Mouse (Mus musculus): ENCODE data around the gene Gm11541. TPM values are rescaled to one million over a fixed set of nuclear protein-coding genes. Genes with fewer than 3 reads are reported as not detected.

The Gm11541 gene
- polyA plus RNA-seq, 1 experiment from 2014 or later: not detected

DNA sequence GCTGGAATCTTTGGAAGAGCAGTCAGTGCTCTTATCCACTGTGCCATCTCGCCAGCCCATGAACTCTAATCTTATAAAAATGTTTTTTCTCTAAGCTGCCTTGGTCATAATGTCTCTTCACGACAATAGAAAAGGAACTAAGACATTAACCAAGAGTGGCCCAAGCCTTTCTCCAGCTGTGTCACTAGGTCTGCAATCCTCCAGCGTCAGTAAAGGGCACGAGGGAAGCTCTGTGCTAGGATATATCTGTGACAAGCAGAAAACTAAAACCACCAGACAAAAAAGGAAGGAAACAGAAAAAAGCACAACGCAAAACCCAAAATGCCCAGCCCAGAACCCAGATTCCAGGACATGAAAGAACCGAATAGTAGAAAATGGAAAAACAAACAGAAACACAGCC lies 17.1 kb downstream of the Gm11541 start:
- Histone ChIP-seq H3K36me3 (replicated peaks) (no peaks in the 10 kb centered on the region), H3K9me3 (no peaks in the 10 kb centered on the region), H3K4me1 (peaks cover 6% of the 10 kb centered on the region; the same call in 1 of the 2 replicates), H3K4me3 (no peak overlapping the region), H3K27me3 (replicated peaks; ENCODE audit: low read depth, poor library complexity, severe bottlenecking) (no peaks in the 10 kb centered on the region), H3K27ac (replicated peaks) (no peak overlapping the region)
- 85% methylated on average over 6 of the region's 6 CpGs for WGBS
- no peak for DNase-seq (ENCODE audit: low spot score)

DNA sequence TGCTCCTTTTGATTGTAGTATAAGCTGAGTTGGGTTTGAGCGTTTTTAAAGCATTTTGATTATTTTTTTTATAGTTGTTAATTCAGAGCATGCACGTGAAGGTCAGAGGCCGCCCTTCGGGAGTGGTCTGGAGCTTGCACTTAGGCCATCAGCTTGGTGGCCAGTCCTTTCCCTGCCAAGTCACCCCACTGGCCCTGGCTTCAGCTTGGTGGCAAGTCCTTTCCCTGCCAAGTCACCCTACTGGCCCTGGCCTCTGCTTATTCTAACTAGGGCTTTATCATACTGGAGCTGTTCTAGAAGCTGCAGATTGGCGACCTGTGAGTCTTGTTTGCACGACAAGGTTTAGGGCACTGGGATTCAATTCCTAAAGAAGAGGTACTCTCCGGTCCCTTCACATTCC lies 21.9 kb downstream of the Gm11541 start:
- Histone ChIP-seq H3K4me1 (peaks cover 15% of the 10 kb centered on the region), H3K4me3 (no peak overlapping the region), H3K9me3 (no peaks in the 10 kb centered on the region), H3K36me3 (replicated peaks) (no peaks in the 10 kb centered on the region), H3K27ac (replicated peaks) (no peak overlapping the region), H3K27me3 (replicated peaks; ENCODE audit: low read depth, poor library complexity, severe bottlenecking) (no peaks in the 10 kb centered on the region)
- no peak for DNase-seq (ENCODE audit: low spot score)
- WGBS: 80% methylated on average over 7 of the region's 7 CpGs

DNA sequence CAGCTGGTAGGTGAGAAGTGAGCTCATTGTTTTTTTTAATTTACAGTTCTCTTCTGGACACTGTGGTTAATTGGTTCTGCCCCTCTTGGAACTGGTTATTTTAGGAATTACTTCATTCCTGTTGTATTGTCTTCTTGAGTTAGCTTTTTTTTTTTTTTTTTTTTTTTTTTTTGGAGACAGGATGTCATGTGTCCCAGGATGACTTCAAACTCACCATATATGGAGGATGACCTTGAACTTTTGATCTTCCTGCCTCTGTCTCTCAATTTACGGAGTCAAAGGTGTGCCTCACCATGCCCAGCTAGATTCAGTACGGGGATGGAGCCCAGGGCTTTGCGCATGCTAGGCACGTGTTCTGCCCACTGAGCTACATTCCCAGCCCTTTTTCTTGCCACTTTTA lies 22.7 kb downstream of the Gm11541 start:
- no peak for DNase-seq (ENCODE audit: low spot score)
- WGBS: 77% methylated on average over 4 of the region's 4 CpGs
- Histone ChIP-seq H3K4me1 (peaks cover 22% of the 10 kb centered on the region), H3K9me3 (no peaks in the 10 kb centered on the region), H3K27me3 (replicated peaks; ENCODE audit: low read depth, poor library complexity, severe bottlenecking) (no peaks in the 10 kb centered on the region), H3K4me3 (no peak overlapping the region), H3K27ac (replicated peaks) (no peak overlapping the region), H3K36me3 (replicated peaks) (no peaks in the 10 kb centered on the region)

DNA sequence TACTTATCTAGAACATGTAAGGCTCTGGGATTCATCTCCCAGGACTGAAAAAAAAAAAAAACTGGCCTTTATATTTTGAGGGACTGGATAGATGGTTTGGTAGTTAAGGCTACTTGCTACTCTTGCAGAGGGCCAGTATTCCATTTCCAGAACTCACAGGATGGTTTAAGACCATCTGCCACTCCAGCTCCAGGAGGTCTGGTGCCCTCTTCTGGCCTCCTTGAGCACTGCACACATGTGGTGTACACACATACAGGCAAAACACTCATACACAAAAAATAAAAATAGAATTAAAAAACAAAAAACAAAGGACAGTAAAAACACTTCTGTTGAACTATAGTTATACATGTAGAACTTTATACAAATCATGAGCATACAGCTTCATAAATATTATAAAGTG lies 23.7 kb downstream of the Gm11541 start:
- H3K27me3 ChIP-seq (replicated peaks; ENCODE audit: low read depth, poor library complexity, severe bottlenecking): no peaks in the 10 kb centered on the region
- H3K27ac ChIP-seq (replicated peaks): no peak overlapping the region
- DNase-seq (ENCODE audit: low spot score): no peak
- no peak overlapping the region for H3K4me3 ChIP-seq
- H3K9me3 ChIP-seq: no peaks in the 10 kb centered on the region
- H3K36me3 ChIP-seq (replicated peaks): no peaks in the 10 kb centered on the region
- H3K4me1 ChIP-seq: peaks cover 32% of the 10 kb centered on the region

DNA sequence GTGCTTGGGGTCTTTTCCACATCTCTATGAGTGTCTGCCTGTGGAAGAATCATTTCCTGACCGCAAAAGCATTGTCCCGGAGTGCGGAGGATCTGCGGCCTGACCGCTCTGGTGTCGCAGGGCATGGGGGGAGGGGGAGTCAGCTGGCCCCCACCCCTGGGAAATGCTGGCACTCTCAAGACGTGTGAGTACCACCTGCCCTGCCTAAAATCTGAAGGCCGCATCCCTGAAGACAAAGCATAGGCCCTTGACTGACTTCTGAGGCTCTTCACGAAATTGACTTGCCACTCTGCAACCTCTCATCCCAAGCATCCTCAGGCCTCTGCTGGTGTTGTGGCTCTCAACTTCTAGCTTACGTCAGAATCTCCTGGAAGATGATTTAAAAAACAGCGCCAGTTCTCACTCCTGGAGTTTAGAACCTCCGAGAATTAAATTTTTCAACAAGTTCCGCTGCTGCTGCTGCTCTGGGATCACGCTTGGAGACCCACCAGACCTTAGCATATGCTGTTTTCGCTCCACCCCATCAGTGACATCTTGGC lies 26.6 kb downstream of the Gm11541 start:
- H3K27ac ChIP-seq (replicated peaks): peak overlapping the region; percentile 98
- WGBS: 32% methylated on average over 15 of the region's 15 CpGs

DNA sequence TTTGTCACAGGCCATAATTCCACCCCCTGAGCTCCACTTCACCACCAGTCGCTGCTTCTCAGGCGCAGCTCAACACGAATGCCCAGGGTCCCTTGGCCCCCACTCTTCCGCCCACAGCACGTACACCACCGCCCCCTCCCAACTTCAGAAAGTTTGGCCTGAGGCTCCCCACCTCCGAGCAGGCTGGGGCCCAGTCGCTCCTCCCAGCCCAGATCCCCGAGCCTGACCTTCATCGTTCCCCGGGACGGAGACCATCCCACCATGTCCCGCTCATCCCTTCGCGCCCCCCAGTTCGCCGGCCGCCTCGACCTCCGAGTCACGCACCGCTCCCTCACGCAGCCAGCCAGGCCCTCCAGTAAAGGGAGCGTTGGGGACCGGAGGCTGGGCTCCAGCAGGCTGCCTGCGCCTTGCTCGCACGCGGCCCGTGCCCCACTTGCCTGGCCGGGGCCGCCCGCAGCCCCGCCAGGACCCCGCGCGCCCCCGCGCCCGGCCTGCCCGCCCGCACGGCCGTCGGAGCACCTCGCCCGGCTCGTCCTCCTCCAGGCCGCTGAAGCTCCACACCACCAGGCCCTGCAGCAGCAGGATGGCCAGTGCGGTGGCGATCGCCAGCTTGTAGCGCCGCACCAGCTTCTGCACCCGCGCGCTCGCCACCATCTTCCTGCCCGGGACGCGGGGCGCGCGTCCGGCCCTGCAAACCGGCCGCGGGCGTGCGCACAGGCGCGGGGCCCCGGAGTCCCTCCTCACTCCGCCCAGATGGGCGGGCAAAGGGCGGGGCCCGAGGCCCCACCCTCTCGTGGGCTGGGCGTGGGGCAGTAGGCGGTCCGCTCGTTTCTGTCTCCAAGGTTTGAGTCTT lies 27.3 kb downstream of the Gm11541 start, which contains the start of gene Xylt2:
Xylt2 (minus strand) TSS at position 762 of the 853 bp plus-strand sequence.
- no peaks in the 10 kb centered on the region for H3K27me3 ChIP-seq (replicated peaks; ENCODE audit: low read depth, poor library complexity, severe bottlenecking)
- H3K4me1 ChIP-seq: peaks cover 48% of the 10 kb centered on the region
- peaks cover 15% of the 10 kb centered on the region for H3K36me3 ChIP-seq (replicated peaks)
- under 1% methylated on average over 82 of the region's 82 CpGs for WGBS
- peak within 1 kb of the TSS; percentile 98 for H3K27ac ChIP-seq (replicated peaks)
- no peaks in the 10 kb centered on the region for H3K9me3 ChIP-seq
- peak within 1 kb of the TSS; percentile 95 for H3K4me3 ChIP-seq
- peak; percentile 96 for DNase-seq (ENCODE audit: low spot score)

More for the DNA sequence above, 26.6 kb downstream of the Gm11541 start:
- H3K27me3 ChIP-seq (replicated peaks; ENCODE audit: low read depth, poor library complexity, severe bottlenecking): no peaks in the 10 kb centered on the region
- peaks cover 45% of the 10 kb centered on the region for H3K4me1 ChIP-seq
- peaks cover 15% of the 10 kb centered on the region for H3K36me3 ChIP-seq (replicated peaks)
- DNase-seq (ENCODE audit: low spot score): no peak
- peak overlapping the region; percentile 95 for H3K4me3 ChIP-seq
- no peaks in the 10 kb centered on the region for H3K9me3 ChIP-seq

DNA sequence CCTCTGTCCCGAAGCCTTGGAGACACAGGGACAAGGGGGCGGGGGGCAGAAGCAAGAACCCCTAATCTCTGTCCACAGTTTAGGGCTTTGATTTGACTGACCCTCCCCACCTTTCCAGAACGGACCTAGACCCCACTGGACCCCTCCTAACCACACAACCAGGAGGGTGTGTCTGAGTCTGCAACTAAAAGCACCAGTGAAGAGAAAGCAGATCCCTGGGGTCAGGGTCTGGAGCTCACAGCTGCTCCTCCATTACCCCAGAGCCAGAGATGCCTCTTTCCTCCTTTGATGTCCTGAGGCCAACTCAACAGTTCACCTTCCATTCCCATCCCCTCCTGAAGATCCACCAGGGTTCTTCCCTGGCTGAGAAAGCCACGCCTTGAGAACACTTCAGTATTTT lies 28.0 kb downstream of the Gm11541 start:
- Histone ChIP-seq H3K27me3 (replicated peaks; ENCODE audit: low read depth, poor library complexity, severe bottlenecking) (no peaks in the 10 kb centered on the region), H3K27ac (replicated peaks) (peak overlapping the region; percentile 98), H3K9me3 (no peaks in the 10 kb centered on the region), H3K4me3 (peak overlapping the region; percentile 95), H3K36me3 (replicated peaks) (peaks cover 15% of the 10 kb centered on the region), H3K4me1 (peaks cover 48% of the 10 kb centered on the region)
- DNase-seq (ENCODE audit: low spot score): no peak
- 49% methylated on average over 4 of the region's 4 CpGs for WGBS

DNA sequence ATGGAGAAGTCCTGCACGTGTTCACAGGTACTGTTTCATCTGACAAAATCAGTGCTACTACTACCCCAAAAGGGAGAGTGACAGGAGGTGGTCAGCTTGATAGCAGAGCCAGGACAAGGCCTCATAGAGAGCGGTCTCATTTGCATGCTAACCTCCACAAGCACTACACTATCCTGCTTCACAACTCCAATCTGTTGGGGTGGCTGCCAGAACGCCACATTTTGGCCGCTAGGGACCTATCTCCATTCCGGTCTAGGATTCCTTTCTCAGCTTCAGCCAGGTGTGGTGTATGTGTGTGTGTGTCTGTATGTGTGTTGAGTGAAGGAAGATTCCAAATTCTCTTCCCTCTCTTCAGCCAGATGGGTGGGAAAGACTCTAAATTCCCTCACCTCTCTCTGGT lies 28.9 kb downstream of the Gm11541 start:
- Histone ChIP-seq H3K27me3 (replicated peaks; ENCODE audit: low read depth, poor library complexity, severe bottlenecking) (no peaks in the 10 kb centered on the region), H3K4me1 (peaks cover 48% of the 10 kb centered on the region), H3K4me3 (peak overlapping the region; percentile 95; the same call in 1 of the 2 replicates), H3K36me3 (replicated peaks) (peaks cover 22% of the 10 kb centered on the region), H3K27ac (replicated peaks) (no peak overlapping the region), H3K9me3 (no peaks in the 10 kb centered on the region)
- WGBS: 82% methylated on average over 5 of the region's 5 CpGs
- no peak for DNase-seq (ENCODE audit: low spot score)

DNA sequence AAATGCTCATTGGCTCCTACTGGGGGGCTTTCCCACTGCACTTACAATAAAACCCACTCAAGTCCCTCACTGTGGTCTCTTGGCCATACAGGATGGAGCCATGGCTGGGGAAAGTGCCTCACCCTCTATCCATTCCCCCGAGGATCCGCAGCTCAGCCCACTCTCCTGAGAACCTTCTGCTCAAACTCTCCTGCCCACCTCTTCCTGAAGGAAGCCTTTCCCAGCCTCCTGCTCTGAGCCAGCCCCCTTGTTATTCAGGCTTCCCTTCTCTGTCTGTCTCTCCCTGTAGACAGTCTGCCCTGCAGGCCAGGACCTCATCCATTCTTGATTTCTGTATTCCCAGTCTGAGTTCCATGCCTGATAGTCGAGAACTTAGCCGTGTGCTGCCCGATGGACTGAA lies 29.3 kb downstream of the Gm11541 start:
- peaks cover 27% of the 10 kb centered on the region for H3K36me3 ChIP-seq (replicated peaks)
- WGBS: 87% methylated on average over 5 of the region's 5 CpGs
- no peaks in the 10 kb centered on the region for H3K27me3 ChIP-seq (replicated peaks; ENCODE audit: low read depth, poor library complexity, severe bottlenecking)
- DNase-seq (ENCODE audit: low spot score): no peak
- H3K27ac ChIP-seq (replicated peaks): no peak overlapping the region
- H3K9me3 ChIP-seq: no peaks in the 10 kb centered on the region
- H3K4me3 ChIP-seq: 0 out of 2 replicates have a peak overlapping the region, but pooled peaks have one; percentile 95
- peaks cover 48% of the 10 kb centered on the region for H3K4me1 ChIP-seq

DNA sequence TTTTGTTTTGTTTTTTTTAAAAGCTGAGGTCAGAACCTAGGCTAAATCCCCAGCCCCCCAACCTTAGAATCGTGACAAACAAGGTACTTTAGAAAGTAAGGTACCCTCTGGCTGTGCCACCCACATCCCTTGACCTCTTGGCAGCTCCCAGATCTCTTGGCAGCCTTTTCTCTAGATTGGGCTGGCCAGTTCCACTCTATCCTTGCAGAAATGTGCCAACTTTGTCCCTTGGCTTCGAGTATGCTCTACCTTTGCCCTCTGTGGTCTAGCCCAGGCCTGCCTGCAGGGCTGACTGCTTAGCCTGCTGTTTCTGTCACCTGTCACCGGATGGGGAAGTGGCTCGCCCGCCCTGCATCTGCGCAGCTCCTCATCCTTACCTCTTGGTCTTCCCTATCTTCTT lies 39.0 kb downstream of the Gm11541 start:
- H3K27ac ChIP-seq (replicated peaks): no peak overlapping the region
- 91% methylated on average over 6 of the region's 6 CpGs for WGBS
- H3K36me3 ChIP-seq (replicated peaks): peaks cover 98% of the 10 kb centered on the region
- DNase-seq (ENCODE audit: low spot score): no peak
- H3K9me3 ChIP-seq: no peaks in the 10 kb centered on the region
- no peaks in the 10 kb centered on the region for H3K4me1 ChIP-seq
- H3K4me3 ChIP-seq: no peak overlapping the region
- no peaks in the 10 kb centered on the region for H3K27me3 ChIP-seq (replicated peaks; ENCODE audit: low read depth, poor library complexity, severe bottlenecking)

DNA sequence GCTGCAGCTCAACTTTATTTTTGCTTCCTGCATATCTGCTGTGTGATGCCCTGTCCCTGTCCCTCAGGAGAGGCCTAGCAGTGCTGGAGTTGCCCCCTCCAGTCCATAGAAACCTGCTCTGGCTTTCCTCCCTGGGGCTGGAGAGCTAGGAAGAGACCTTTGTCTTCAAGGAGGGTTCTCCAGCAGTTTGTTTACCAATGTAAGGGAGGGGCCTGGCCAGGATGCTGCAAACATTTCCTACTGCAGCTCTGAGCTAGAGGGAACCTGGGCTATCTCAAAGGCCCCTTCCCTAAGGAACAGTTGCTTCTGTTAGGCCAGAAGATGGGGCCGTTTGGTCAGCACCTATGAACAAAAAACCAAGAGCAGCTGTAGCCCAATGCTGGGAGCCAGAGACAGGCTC lies 43.0 kb downstream of the Gm11541 start:
- no peak for DNase-seq (ENCODE audit: low spot score)
- WGBS: 54% methylated on average over 1 of the region's 1 CpGs
- no peaks in the 10 kb centered on the region for H3K4me1 ChIP-seq
- H3K27me3 ChIP-seq (replicated peaks; ENCODE audit: low read depth, poor library complexity, severe bottlenecking): no peaks in the 10 kb centered on the region
- H3K4me3 ChIP-seq: no peak overlapping the region
- H3K9me3 ChIP-seq: no peaks in the 10 kb centered on the region
- peaks cover 97% of the 10 kb centered on the region for H3K36me3 ChIP-seq (replicated peaks)
- no peak overlapping the region for H3K27ac ChIP-seq (replicated peaks)

DNA sequence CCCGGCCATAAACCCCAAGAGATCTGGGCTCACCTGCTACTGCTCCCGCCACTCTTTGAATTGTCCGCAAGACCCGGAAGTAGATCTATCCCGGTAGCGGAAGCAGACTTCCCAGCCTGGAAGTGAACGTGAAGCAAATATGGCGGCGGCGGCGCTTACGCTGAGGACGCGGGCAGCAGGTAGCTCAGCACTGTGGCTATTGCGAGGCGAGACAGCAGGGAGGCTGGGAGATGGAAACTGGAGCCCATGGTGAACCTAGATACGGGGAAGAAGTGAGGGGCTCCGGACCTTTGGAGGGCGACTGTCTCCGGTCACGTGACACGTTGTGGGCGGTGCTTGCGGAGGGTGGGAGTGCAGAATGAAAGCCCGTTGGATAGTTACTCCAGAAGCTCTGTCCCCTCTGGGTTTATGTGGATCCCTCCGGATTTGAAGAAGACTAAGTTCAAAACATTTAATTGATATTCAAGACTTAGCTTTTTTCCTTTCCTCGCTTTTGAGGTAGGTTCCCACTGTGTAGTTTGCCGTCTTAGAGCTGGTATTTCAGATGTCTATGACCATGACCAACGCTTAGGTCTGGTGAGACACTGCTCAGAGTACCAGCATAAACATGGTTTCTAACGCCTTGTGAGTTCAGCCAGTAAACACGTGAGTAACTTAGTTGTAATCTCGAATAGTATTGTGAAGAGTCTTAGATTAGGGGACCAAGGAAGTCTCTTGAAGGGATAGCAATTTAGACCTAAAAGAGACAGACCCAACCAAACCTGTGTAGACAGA lies 50.4 kb downstream of the Gm11541 start, which contains the start of the genes Mrpl27 and Eme1:
Mrpl27 (plus strand) TSS at position 105 of the 774 bp plus-strand sequence.
Eme1 (minus strand) TSS at position 302 of the 774 bp plus-strand sequence.
- Histone ChIP-seq H3K27ac (replicated peaks) (peak within 1 kb of the TSS; percentile 97), H3K36me3 (replicated peaks) (peaks cover 62% of the 10 kb centered on the region), H3K4me1 (peaks cover 25% of the 10 kb centered on the region), H3K4me3 (peak within 1 kb of the TSS; percentile 77), H3K9me3 (no peaks in the 10 kb centered on the region), H3K27me3 (replicated peaks; ENCODE audit: low read depth, poor library complexity, severe bottlenecking) (no peaks in the 10 kb centered on the region)
- 1% methylated on average over 32 of the region's 32 CpGs for WGBS
- peak; percentile 86 for DNase-seq (ENCODE audit: low spot score)

Data from embryonic facial prominence, embryonic 10.5 days (tissue).